Mouse (Mus musculus) lung, adult 2 months (tissue): ENCODE results near the gene Slc4a4. TPM values are rescaled to one million over a fixed set of nuclear protein-coding genes. Genes with fewer than 3 reads are reported as not detected.
A peak's percentile ranks its signal among the peaks of the same experiment; 100 is the strongest.

ENCODE experiments used
- DNase-seq: peaks from one replicate; pipeline ENCODE4 v3.0.0; 2022
- H3K4me1 ChIP-seq: fragments of 200-500 bp; 2 replicates; pipeline ENCODE4 v1.6.1; 2011; ENCODE audit warnings: low read length; ENCODE audit not compliant: control insufficient read depth, insufficient read depth
- H3K4me3 ChIP-seq: fragments of 200-500 bp; replicated peaks from 2 replicates; pipeline ENCODE3; 2011; ENCODE audit warnings: low read depth, mild to moderate bottlenecking, control low read depth, low read length; ENCODE audit errors: extremely low read depth
- CTCF ChIP-seq: fragments of 200-500 bp; IDR thresholded peaks from 2 replicates; pipeline ENCODE4 v1.5.1; 2011; ENCODE audit warnings: mild to moderate bottlenecking, low read length, control low read depth; ENCODE audit not compliant: insufficient read depth
- POLR2A ChIP-seq: fragments of 200-500 bp; IDR thresholded peaks from 2 replicates; pipeline ENCODE4 v1.6.1; 2011; ENCODE audit warnings: low read depth, mild to moderate bottlenecking, control low read depth, low read length, borderline replicate concordance; ENCODE audit errors: extremely low read depth
- WGBS: fragments of 180-500 bp; shearing (Covaris S2); methylation state at CpG from one replicate; pipeline ENCODE4 v1.1.7; 2018; 5-methylcytosine and 5-hydroxymethylcytosine counted together
- polyA plus RNA-seq: library from polyadenylated mRNA; depleted of rRNA; stranded (reverse); fragments of >200 nt; gene quantifications from 2 replicates; pipeline ENCODE4 v1.2.3, GENCODE M21; 2012

Slc4a4 gene
- polyA plus RNA-seq, 1 experiment = 4.8 TPM

DNA sequence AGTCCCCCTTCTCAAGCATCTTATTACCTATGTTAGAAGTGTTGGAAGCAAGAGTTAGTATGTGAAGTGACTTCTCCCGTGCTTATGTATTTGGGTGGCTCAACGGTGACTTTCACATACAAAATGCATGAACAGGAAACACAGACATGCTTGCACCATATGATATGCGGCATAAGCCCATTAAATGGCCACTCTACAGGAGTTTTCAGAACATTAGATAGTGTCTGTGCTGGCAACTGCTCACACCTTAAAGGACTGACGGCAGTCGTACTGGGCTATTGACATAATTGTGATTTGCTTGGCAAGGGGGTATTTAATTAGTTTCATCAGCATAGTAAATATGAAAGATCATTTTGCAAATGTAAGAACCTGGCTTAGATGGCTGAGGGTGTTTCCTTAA lies 674 bp upstream of the Slc4a4 start:
- H3K4me3 ChIP-seq = no peak overlapping the region
- no peaks in the 10 kb centered on the region for H3K4me1 ChIP-seq
- 42% methylated on average over 5 of the region's 5 CpGs for whole genome bisulfite sequencing
- no peak for DNase-seq
- TF ChIP-seq CTCF = no peak
- TF ChIP-seq POLR2A = no peak

DNA sequence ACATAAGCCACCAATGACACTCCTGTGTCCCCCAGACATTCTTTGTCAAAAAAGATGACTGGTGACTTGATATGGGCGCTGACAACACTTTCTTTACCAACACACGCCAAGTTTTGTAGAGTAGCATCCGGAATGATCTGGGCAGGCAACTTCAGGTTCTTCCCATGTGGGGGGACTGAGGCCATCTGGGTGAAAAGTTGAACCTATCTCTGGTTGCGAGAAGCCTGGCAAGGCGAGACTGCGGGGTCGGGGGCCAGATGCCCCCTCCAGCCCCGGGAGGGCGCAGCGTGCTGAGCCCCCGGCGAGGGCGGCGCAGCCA lies 310 bp upstream of the Slc4a4 start:
- under 1% methylated on average over 14 of the region's 14 CpGs for WGBS
- TF ChIP-seq CTCF (no peak), POLR2A (no peak)
- Histone ChIP-seq H3K4me3 (peak overlapping the region; percentile 37), H3K4me1 (no peaks in the 10 kb centered on the region)
- DNase-seq = no peak

DNA sequence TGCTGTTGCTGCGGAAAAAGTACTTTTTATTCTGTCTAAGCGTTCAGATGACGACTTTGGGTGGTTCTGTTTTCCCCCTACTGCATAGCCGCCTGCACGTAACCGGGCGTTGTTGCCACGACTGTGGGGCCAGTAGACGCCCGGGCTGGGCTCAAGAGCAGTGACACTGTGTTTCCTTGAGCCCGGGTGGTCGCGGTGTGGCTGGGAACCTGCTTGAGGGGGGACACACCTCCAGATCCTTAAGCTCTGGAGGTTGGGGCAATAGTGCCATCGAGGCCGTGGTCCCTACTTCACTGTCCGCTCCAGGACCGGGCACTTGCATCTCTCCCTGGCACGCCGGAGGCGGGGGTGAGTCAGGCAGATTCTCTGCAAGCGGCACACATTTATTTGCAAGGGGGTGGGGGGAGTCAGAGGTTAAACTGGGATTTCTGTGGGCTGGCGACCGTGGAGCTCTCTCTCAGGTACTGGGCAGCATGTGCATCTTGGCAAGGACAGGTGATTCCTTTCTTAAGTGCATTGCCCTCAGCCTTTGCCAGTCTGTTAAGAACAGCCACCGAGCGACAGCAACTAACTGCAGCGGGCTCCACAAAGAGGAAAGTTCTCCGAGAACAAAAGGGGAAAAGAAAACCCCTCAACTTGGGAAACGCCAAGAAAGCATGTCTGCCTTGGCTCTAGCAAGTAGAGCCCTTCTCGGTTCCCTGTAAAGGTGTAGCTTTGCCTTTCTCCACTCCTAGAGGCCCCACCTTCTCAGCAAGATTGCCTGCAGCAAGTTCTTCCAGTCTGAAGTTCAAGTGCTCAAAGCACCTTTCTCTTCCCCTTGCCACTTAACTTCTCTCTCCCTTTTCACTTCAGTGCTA lies 1.2 kb downstream of the Slc4a4 start:
- TF ChIP-seq POLR2A = no peak
- no peak for TF ChIP-seq CTCF
- Histone ChIP-seq H3K4me1 (no peaks in the 10 kb centered on the region), H3K4me3 (peak overlapping the region; percentile 72)
- peak; percentile 41 for DNase-seq
- under 1% methylated on average over 29 of the region's 29 CpGs for WGBS

DNA sequence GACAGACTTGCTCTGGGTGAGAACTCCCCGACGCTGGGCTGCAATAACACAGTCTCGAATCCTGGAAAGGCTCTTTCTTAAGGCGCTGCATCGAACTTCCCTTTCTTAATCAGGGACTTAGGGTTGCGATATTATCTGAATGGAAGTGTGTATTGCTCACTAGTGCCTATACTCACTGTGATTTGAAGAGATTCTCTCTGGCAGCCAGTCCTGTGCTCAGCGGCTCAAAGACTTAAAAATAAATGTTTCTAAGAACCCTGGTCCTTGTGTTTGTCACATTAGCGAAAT lies 1.7 kb downstream of the Slc4a4 start:
- Histone ChIP-seq H3K4me1 (no peaks in the 10 kb centered on the region), H3K4me3 (peak overlapping the region; percentile 2)
- TF ChIP-seq POLR2A = no peak
- no peak for TF ChIP-seq CTCF
- peak; percentile 33 for DNase-seq
- WGBS = 20% methylated on average over 8 of the region's 8 CpGs

DNA sequence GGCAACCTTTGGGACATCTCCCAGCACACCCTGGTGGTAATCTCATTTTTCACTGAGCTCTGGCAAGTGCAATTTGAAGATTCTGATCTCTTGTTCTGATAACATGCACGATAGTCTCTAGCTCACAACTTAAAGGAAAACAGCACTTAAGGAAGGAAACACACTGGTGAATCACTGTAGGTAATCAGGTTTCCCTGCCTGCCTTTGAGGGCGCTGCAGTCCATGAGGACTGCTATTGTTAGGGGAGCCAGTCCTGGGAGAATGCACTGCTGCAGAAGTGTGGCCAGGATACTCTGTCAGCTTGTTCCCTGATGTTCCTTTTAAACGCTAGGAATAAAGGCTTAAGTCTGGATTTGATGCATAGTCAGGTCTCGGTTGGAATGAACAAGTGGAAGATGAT lies 2.7 kb downstream of the Slc4a4 start:
- no peak overlapping the region for H3K4me3 ChIP-seq
- no peaks in the 10 kb centered on the region for H3K4me1 ChIP-seq
- WGBS = 31% methylated on average over 4 of the region's 4 CpGs
- DNase-seq = no peak
- TF ChIP-seq POLR2A = no peak
- TF ChIP-seq CTCF = no peak

DNA sequence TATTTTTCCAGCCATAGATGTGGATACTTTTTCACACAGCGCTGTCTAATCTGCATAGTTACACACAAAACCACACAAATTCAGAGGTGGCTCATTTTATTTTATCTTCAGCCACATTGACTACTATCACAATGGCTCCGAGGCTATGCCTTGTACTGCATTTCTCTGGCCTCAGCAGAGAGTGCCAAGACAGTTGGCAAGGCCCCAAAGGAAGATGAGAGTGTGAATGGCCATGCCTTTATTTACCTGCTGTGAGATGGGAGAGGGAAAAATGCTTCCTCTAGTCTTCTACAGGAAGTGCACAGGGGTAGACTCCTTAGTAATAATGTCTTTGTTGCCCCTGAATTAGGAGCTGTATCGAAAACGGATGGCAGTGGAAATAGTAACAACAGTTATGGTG lies 3.5 kb downstream of the Slc4a4 start:
- Histone ChIP-seq H3K4me3 (no peak overlapping the region), H3K4me1 (no peaks in the 10 kb centered on the region)
- DNase-seq = no peak
- WGBS = 82% methylated on average over 4 of the region's 4 CpGs
- TF ChIP-seq CTCF (no peak), POLR2A (no peak)

DNA sequence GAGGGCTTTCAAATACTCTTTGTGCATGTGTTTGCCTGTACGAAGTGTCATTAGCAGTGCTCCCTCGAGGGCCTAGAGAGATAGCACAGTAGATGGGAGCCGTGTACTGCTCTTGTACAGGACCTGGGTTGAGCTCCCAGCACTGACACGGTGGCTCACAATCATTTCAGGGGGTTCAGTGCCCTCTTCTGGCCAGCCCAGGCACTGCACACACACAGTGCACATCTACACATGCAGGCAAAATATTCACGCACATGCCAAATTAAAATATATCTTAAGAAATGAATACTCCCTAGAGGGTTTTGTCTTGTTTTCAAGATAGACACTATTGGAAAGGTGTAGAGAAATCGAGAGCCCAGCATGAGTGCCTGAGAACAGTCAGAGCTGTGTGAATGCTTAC lies 10.0 kb downstream of the Slc4a4 start:
- no peaks in the 10 kb centered on the region for H3K4me1 ChIP-seq
- no peak for DNase-seq
- TF ChIP-seq CTCF (0 out of 2 replicates have a peak, but pooled peaks have one; percentile 9), POLR2A (no peak)
- H3K4me3 ChIP-seq = no peak overlapping the region
- 87% methylated on average over 6 of the region's 6 CpGs for WGBS

DNA sequence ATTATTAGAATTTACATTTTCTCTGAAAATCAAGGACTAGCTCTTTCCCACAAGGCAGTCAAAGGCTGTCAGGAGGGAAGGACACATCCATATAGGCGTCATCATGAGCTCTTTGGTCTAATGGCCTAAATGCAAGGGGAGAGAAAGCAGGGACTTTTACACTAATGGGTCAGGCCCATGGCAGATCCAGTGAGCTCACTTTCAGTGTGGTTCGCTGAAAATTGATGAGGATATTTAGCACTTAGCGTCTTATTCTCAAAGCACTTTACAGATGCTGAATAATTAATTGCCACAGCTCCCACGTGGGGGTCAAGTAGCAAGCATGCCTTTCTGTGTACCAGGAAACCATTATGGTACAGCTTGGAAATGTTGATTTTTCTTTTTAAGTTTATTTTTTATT lies 16.5 kb downstream of the Slc4a4 start:
- no peak overlapping the region for H3K4me3 ChIP-seq
- no peaks in the 10 kb centered on the region for H3K4me1 ChIP-seq
- 66% methylated on average over 4 of the region's 4 CpGs for WGBS
- no peak for DNase-seq
- no peak for TF ChIP-seq CTCF
- TF ChIP-seq POLR2A = no peak

DNA sequence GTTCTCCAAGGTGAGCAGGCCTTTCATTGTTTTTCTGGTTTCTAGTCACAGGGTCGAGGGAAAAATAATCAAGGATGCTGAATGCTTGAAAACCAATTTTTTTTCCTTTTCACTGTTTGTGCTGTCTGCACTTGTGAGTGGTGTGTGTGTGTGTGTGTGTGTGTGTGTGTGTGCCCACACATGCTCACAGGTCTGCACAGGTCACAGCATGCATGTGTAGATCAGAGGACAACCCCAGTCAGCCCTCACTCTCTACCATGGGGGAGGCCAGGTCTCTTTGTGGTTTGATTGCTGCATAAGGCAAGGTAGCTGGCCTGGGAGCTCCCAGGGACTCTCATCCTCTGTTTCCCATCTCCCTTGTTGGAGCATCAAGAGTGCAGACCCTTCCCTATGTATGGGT lies 16.9 kb downstream of the Slc4a4 start:
- Histone ChIP-seq H3K4me3 (no peak overlapping the region), H3K4me1 (no peaks in the 10 kb centered on the region)
- 52% methylated on average over 1 of the region's 1 CpGs for WGBS
- TF ChIP-seq POLR2A (no peak), CTCF (no peak)
- DNase-seq = no peak

DNA sequence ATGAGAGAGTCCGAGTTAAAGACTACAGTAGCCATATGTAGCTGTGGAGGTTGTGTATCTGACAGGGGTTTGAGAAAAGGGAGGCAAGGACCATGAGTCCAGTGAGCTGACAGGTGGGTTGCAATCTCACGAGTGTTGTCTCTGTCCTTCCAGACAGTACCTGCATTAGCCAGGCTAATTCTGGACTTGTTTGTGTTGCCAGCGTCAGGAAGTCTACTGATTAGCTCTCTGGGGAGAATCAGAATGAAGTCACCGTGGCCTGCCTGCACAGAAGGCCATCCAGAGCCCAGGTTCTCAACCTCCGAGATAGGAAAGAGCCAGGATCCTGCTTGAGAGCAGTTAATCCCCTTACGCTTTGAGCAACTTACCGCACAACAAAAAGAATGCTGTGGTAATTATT lies 18.2 kb downstream of the Slc4a4 start:
- TF ChIP-seq CTCF (no peak), POLR2A (no peak)
- Histone ChIP-seq H3K4me3 (no peak overlapping the region), H3K4me1 (no peaks in the 10 kb centered on the region)
- WGBS = 71% methylated on average over 7 of the region's 7 CpGs
- no peak for DNase-seq
